Mouse (Mus musculus) neutrophil, adult 59 days (primary cell): ENCODE data around the gene 1110017D15Rik. TPM values are rescaled to one million over a fixed set of nuclear protein-coding genes. Genes with fewer than 3 reads are reported as not detected.

Source experiments
- total RNA-seq, 2 experiments: library from RNA; stranded (reverse); gene quantifications; 1 replicate in 1 of 2; 2 replicates in 1 of 2; pipeline ENCODE4 v1.2.4; 2023

Gene 1110017D15Rik
- not detected for total RNA-seq

DNA sequence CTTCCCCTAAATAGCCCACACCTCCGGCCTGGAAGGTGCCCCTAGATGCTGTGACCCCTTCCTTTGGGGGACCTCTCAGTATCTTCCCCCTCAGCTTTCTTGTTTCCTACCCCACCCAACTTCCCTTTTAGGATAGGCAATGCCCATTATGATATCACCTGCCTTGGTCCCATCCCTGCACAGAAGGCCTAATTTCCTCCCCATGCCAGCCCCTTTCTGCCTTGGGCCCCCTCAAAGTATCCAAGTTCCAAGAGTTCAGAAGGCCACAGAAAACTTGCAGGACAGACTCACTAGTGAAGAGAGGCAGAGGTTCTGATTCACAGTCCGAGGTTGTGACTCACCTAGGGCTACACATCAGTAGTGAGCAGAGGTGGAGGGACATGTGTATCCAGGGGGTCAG lies at the start of gene 1110017D15Rik:
Gene 1110017D15Rik (minus strand): TSS at position 101 of the 400 bp plus-strand sequence.

GRCm38 (mm10) chr4:41502986-41503412 lies 14.1 kb downstream of the 1110017D15Rik start, which contains the start of gene AI464131:
Gene AI464131, minus strand, starts transcription at chr4:41503076.

GRCm38 (mm10) chr4:41464345-41465286 lies 52.5 kb downstream of the 1110017D15Rik start, which contains the start of the genes Kif24 and Nudt2:
Gene Kif24, minus strand, starts transcription at chr4:41464887.
Gene Nudt2, plus strand, starts transcription at chr4:41465151.

Other genes starting within 250 kb of the 1110017D15Rik start
- gene Ubap2, start 242.2 kb downstream of the 1110017D15Rik start, total RNA-seq, result 10 to 100 TPM; 27.0 to 27.7 TPM
- 10 to 100 TPM; 61.3 to 72.0 TPM for gene Dcaf12, start 202.4 kb downstream of the 1110017D15Rik start, total RNA-seq
- 10 to 100 TPM; 58.7 to 75.0 TPM for gene Ubap1, start 168.3 kb downstream of the 1110017D15Rik start, total RNA-seq
- 1 to 10 TPM; 8.9 TPM for gene Kif24, start 52.4 kb downstream of the 1110017D15Rik start, total RNA-seq
- 1 to 10 TPM; 3.6 to 6.1 TPM for gene Nudt2, start 52.2 kb downstream of the 1110017D15Rik start, total RNA-seq
- not detected for gene AI464131, start 14.3 kb downstream of the 1110017D15Rik start, total RNA-seq
- gene Fam219a, start 52.2 kb upstream of the 1110017D15Rik start, total RNA-seq, result 10 to 100 TPM; 20.7 to 23.3 TPM
- not detected for gene Dnaic1, start 52.4 kb upstream of the 1110017D15Rik start, total RNA-seq
- not detected for gene Enho, start 123.0 kb upstream of the 1110017D15Rik start, total RNA-seq
- gene Cntfr, start 179.8 kb upstream of the 1110017D15Rik start, total RNA-seq, result not detected
- gene Il11ra1, start 182.7 kb upstream of the 1110017D15Rik start, total RNA-seq, result 1 to 10 TPM; 5.4 TPM
- 10 to 100 TPM; 19.5 to 27.9 TPM for gene Rpp25l, start 196.2 kb upstream of the 1110017D15Rik start, total RNA-seq
- gene Dctn3, start 205.8 kb upstream of the 1110017D15Rik start, total RNA-seq, result 10 to 100 TPM; 66.2 to 72.3 TPM
- gene Arid3c, start 213.8 kb upstream of the 1110017D15Rik start, total RNA-seq, result not detected
- gene Galt, start 237.9 kb upstream of the 1110017D15Rik start, total RNA-seq, result 10 to 100 TPM; 26.2 to 27.0 TPM
- gene Sigmar1, start 238.8 kb upstream of the 1110017D15Rik start, total RNA-seq, result 10 to 100 TPM; 17.4 to 21.0 TPM